Mouse (Mus musculus): Measurements from ENCODE around the gene Rab27a.

GRCm38 (mm10) chr9:73094580-73094979, 49.9 kb downstream of the Rab27a start:
- TF ChIP-seq CTCF (IDR thresholded peaks at IDR 0.05; ENCODE audit: extremely low read depth, insufficient read depth, low read length) (no peak), POLR2A (IDR thresholded peaks at IDR 0.05; ENCODE audit: extremely low read depth, insufficient read depth, low read length) (no peak)

All from cortical plate, adult 2 months (tissue).